Comparison of ENCODE assay signal across 16 mouse cellular contexts in genomic region chr6:115500234-115500633, GRCm38 (mm10). TPM values are rescaled to one million over a fixed set of nuclear protein-coding genes. Genes with fewer than 3 reads are reported as not detected.
DNase-seq lines count a peak whose midpoint lies in the region; ATAC-seq and TF ChIP-seq lines count a peak whose summit lies in the region.
"Had no signal": no experiment of that assay in that cellular context is flagged by ENCODE, and none has a peak within 500 bp of the region (broad histone marks: within the 10 kb centered on the region; RNA-seq: fewer than 3 reads in every experiment).

No protein-coding gene starts in this region.

- H3K4me1 ChIP-seq in lung, embryonic 15.5 days: peaks cover 21% of the 10 kb centered on the region
- peaks cover 23% of the 10 kb centered on the region for H3K4me1 ChIP-seq in E14TG2a.4 (replicated peaks; ENCODE audit: low read depth, low read length)
- H3K4me1 ChIP-seq in brown adipose tissue, adult 24 weeks (ENCODE audit: control insufficient read depth, insufficient read depth, insufficient read length, low read length): peaks cover 14% of the 10 kb centered on the region
- H3K4me1 ChIP-seq in forebrain, embryonic 11.5 days (replicated peaks; ENCODE audit: control insufficient read depth, insufficient read depth, low read length): no peaks in the 10 kb centered on the region
- H3K4me1 ChIP-seq: embryonic facial prominence, embryonic 12.5 days; forebrain, embryonic 12.5 days had no signal

- no peak overlapping the region for H3K4me3 ChIP-seq in lung, embryonic 15.5 days
- peak overlapping the region; percentile 57 for H3K4me3 ChIP-seq in E14TG2a.4 (replicated peaks; ENCODE audit: low read length)
- H3K4me3 ChIP-seq in brown adipose tissue, adult 24 weeks (ENCODE audit: insufficient read depth, low read depth, low read length): no peak overlapping the region
- no peak overlapping the region for H3K4me3 ChIP-seq in forebrain, embryonic 11.5 days (ENCODE audit: low read depth, low read length)
- H3K4me3 ChIP-seq: embryonic facial prominence, embryonic 10.5 days; embryonic facial prominence, embryonic 12.5 days; forebrain, embryonic 12.5 days had no signal

- DNase-seq in heart, adult 11 months: peak; percentile 91
- no peak for DNase-seq in heart, postnatal 36 days
- no peak for DNase-seq in lung, postnatal 4 days
- DNase-seq in forebrain, embryonic 11.5 days (ENCODE audit: low spot score): no peak
- no peak for DNase-seq in adrenal gland, adult 8-10 months
- DNase-seq: cerebellum, adult 11-12 months; cerebellum, adult 9-10 months had no signal

- no peak for TF ChIP-seq CTCF in E14TG2a.4 (conservative IDR thresholded peaks at IDR 0.05; ENCODE audit: low read length)

- intact Hi-C loops in heart, postnatal 36 days (cut with DNase I): no loop called here

- ATAC-seq in lung, embryonic 15.5 days (ENCODE audit: borderline replicate concordance, extremely low read depth, low FRiP score, low TSS enrichment): no peak
- no peak for ATAC-seq in forebrain, embryonic 11.5 days (replicated peaks; ENCODE audit: low FRiP score)
- ATAC-seq: activated CD4-positive, CD25-positive, alpha-beta regulatory T cell, adult 4 months; Patski had no signal

- H3K9ac ChIP-seq in lung, embryonic 15.5 days: no peak overlapping the region
- no peak overlapping the region for H3K9ac ChIP-seq in forebrain, embryonic 11.5 days (ENCODE audit: low read length)
- H3K9ac ChIP-seq: embryonic facial prominence, embryonic 12.5 days; forebrain, embryonic 12.5 days had no signal

- no peaks in the 10 kb centered on the region for H3K9me3 ChIP-seq in lung, embryonic 15.5 days
- H3K9me3 ChIP-seq in E14TG2a.4 (ENCODE audit: low read length): no peaks in the 10 kb centered on the region
- no peaks in the 10 kb centered on the region for H3K9me3 ChIP-seq in forebrain, embryonic 11.5 days (ENCODE audit: control insufficient read depth, low read length)
- H3K9me3 ChIP-seq: embryonic facial prominence, embryonic 10.5 days; embryonic facial prominence, embryonic 12.5 days; forebrain, embryonic 12.5 days; G1E had no signal

- H3K27me3 ChIP-seq in lung, embryonic 15.5 days: no peaks in the 10 kb centered on the region
- peaks cover 19% of the 10 kb centered on the region for H3K27me3 ChIP-seq in E14TG2a.4 (ENCODE audit: insufficient read depth, low read length)
- H3K27me3 ChIP-seq in forebrain, embryonic 11.5 days (ENCODE audit: control insufficient read depth, insufficient read depth, low read length): no peaks in the 10 kb centered on the region
- H3K27me3 ChIP-seq: embryonic facial prominence, embryonic 12.5 days; forebrain, embryonic 12.5 days; Patski had no signal

- 82% methylated on average over 10 of the region's 10 CpGs for WGBS in lung, embryonic 15.5 days
- WGBS in forebrain, embryonic 11.5 days: 90% methylated on average over 10 of the region's 10 CpGs

- H3K27ac ChIP-seq in lung, embryonic 15.5 days: 0 out of 2 replicates have a peak overlapping the region, but pooled peaks have one; percentile 5
- H3K27ac ChIP-seq in brown adipose tissue, adult 24 weeks (replicated peaks; ENCODE audit: low read depth, low read length): peak overlapping the region; percentile 97
- no peak overlapping the region for H3K27ac ChIP-seq in forebrain, embryonic 11.5 days (ENCODE audit: low read depth, low read length)
- H3K27ac ChIP-seq: embryonic facial prominence, embryonic 10.5 days; embryonic facial prominence, embryonic 12.5 days; forebrain, embryonic 12.5 days had no signal

- H3K4me2 ChIP-seq in lung, embryonic 15.5 days: no peak overlapping the region
- H3K4me2 ChIP-seq in forebrain, embryonic 11.5 days (ENCODE audit: low read depth, low read length, severe bottlenecking): no peak overlapping the region
- H3K4me2 ChIP-seq: embryonic facial prominence, embryonic 12.5 days; forebrain, embryonic 12.5 days had no signal

- H3K36me3 ChIP-seq in lung, embryonic 15.5 days: no peaks in the 10 kb centered on the region
- no peaks in the 10 kb centered on the region for H3K36me3 ChIP-seq in E14TG2a.4 (ENCODE audit: insufficient read depth, low read length)
- no peaks in the 10 kb centered on the region for H3K36me3 ChIP-seq in forebrain, embryonic 11.5 days (ENCODE audit: control insufficient read depth, insufficient read depth, low read length)
- H3K36me3 ChIP-seq: embryonic facial prominence, embryonic 10.5 days; embryonic facial prominence, embryonic 12.5 days; forebrain, embryonic 12.5 days; G1E had no signal

RNA-seq across cellular contexts. Expression of gene Tsen2, which starts 44.2 kb away (rescaled TPM):
- total RNA-seq in heart, postnatal 36 days (2021): 1 to 10 TPM; 7.9 to 10.0 TPM
- 27.9 and 29.1 TPM in 2 replicates for polyA plus RNA-seq in lung, embryonic 15.5 days (2015; fragmentation: Nextera tagmentation; extraction: Ambion mirVana)
- 9.7 and 10.0 TPM in 2 replicates for polyA plus RNA-seq in brown adipose tissue, adult 24 weeks (2012; ENCODE audit: insufficient read depth, insufficient read length, missing spikeins)
- polyA plus RNA-seq in forebrain, embryonic 11.5 days (2014; fragmentation: Nextera tagmentation; extraction: Ambion mirVana): 33.8 and 34.6 TPM in 2 replicates
- 10 to 100 TPM in 3 of 4 experiments, 1 to 10 TPM in 1; 9.1 to 19.9 (median 15.2) TPM for total RNA-seq in adrenal gland, adult 8-10 months (2022)
